Mouse (Mus musculus) hindlimb bud, embryonic 11.5 days (tissue): ENCODE results near the gene Ankrd36.
"Not testable (repeated sequence)": the region's sequence is repeated elsewhere in the genome, so short reads cannot be mapped to it uniquely, and the experiment has no call there.

Source experiments
- DNase-seq: peaks from one replicate; pipeline ENCODE4 v3.0.0-alpha.2; 2012; ENCODE audit warnings: low read depth, low spot score; ENCODE audit errors: extremely low spot score

Ankrd36 gene

DNA sequence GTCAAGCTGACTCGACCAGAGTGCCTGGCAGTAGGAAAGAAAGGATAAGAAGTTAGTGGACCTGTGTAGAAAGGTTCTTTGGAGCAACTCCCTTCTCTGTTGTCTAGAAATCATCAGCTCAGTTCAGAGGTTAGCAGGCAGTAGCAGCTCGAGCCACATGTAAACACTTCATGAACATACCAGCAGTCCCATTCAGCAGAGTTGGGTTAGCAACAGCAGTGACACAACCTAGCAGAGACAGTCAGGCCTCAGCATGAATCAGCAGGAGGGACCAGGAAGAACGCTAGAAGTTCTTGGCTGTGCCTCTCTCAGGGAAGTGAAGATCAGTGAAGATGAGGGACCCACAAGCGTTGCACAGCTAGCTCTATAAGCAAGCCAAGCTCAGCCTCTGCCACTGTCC lies 24.0 kb upstream of the Ankrd36 start:
- DNase-seq = no peak

DNA sequence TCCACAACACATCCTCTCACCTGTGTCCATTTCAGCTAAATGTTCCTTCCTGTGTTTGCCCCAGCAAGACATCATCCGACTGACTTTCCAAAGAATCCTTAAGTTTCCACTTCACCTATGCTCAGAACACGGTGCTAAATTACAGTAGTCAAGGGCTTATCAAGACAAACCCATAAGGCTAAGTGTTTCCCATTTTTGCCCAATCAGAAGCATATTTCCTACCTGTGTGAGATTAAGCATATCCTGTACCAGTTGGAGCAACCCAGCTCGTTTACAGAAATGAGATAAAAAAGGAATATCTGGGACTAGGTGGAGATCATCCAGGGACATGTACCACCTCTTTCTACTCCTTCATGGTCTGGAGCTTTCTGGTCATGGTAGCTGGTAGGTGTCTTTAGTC lies 22.8 kb upstream of the Ankrd36 start:
- no peak for DNase-seq

DNA sequence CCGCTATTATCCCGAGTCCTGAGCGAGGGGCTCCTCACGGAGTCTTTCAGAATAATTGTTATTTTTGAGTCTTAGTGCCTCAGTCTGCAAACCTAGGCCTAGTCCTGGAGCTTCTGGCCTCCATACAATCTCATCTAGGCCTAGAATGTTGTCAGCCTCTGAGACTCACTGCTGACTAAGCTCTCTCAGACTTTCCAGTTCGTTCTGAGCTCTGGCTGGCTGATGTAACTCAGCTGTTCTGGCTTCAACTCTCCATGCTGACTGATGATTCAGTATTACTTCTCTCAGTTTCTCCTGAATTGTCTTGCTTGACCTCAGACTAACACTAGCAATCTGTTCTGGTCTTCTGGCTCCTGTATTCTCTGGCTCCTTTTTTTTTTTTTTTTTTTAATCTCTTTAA lies 18.1 kb upstream of the Ankrd36 start:
- no peak for DNase-seq

DNA sequence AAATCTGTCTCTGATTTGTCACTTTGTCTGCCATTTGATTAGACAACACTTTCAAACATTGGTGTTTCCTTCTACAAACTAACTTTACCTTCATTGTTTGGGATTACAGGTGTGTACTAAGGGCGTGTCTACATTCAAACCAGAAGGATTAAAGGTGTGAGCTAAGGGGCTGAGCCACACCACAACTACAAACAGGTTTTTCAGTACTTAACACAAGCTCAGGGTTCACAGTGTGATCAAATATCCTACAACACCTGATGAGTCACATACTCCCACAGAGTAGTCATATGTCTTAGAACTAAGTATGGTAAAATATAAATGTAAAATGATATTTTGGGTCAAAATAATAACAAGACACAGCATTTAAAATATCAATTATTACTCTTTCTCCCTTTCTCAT lies 17.6 kb upstream of the Ankrd36 start:
- no peak for DNase-seq

DNA sequence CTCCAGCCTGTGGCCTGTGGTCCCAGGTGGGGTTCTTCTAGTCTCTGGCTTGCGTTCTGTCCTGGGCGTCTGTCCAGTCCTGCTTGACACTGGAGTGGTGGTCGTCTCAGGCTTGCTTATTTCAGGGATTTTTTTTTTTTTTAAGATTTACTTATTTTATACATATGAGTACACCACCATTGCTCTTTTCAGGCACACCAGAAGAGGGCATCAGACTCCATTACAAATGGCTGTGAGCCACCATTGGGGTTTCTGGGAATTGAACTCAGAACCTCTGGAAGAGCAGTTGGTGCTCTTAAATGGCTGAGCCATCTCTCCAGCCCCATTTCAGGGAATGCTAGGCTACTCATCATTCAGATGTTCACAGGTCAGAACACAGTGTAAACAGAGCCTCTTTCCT lies 9.2 kb upstream of the Ankrd36 start:
- DNase-seq = no peak

DNA sequence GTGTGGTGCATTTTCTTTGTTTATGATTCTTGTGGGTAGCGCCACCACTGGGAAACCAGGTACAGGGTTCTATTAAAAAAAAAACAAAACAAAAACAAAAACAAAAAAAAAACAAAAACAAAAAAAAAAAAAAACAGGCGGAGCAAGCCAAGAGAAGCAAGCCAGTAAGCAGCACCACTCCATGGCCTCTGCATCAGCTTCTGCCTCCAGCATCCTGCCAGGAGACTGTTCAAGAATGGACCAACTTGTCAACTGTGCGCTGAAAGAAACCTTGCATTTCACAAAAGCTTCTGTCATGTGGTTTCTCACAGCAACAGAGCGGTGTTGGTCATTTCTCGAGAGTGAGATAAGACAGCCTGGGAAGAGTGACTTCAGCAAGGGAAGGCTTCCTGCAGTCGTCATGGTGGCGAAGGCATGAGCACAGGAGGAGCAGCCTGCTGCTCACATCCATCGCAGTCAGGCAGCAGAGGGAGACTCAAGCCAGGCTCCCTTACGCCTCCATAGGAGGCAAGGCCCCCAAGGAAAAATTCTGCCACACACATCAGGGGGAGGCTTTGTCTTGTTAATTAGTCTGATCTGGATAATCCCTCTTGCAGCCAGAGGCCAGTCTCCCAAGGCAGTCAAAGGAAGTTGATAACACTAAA lies 6.7 kb upstream of the Ankrd36 start:
- no peak for DNase-seq

DNA sequence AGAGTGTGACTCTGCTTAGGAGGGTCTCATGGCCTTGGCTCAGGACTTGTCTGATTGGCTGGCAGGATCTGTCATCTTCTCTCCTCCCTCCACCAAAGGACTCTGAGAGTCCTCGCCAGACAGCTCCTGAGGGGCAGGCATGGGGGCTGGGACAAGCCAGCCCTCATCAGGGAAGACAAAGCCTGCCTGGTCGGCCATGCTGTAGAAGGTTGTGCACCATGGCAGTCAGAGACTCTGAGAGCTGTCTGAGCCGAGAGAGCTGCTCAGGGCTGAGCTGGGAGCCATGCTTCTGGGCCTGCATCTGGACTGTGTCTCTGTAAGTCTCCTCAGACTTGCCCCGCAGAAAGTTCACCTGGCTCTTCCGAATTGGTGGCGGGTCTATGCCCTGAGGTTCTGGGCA lies 5.6 kb upstream of the Ankrd36 start:
- no peak for DNase-seq

DNA sequence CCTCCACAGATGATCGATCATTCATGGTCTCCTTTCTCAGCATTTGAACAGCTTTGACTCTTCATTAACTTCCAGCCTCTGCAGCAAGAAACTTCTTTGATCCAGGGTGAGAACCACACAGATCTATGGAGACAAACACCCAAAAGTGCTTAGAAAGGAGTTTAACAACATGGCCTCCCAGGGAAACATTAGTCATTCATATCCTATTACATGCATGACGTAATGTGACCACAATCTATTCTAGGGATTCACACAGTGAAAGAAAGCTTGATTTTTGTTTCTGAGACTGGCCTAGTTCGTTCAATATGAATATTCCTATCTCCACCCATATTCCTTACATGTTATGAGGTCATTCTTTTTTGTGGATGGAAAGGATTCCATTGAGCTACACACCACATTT lies 3.9 kb upstream of the Ankrd36 start:
- no peak for DNase-seq

DNA sequence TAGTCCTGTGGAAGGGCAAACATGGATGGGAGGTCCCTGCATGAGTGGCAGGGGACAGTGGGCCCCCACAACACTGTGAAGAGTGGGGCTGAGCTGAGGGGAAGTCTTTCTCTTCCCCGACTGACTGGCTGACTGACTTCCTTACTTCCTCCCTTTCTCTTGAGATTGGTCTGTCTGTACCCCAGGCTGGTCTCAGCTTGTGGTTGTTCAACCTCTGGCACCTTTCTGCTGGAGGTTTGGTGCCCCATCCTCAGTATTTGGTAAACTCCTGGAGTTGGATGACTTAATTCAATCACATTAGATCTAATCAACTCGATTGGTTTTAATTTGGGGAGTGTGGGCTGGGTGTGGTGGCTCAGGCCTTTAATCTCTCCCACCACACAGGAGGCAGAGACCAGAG lies 3.0 kb upstream of the Ankrd36 start:
- DNase-seq = no peak

DNA sequence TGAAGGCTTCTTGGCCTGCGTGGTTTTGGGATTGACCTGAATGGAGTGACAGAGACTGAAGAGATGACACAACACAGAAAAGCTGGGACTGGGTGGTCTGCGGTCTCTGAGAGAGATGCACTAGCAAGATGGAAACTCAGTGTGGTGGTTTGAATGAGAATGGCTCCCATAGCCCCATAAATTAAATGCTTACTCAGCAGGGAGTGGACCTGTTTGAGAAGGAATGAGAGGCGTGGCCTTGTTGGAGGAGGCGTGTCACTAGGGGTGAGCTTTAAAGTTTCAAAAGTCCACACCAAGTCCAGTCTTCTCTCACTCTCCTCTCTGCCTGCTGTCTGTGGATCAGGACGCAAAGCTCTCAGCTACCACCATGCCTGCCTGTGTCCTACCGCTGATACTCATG lies 1.8 kb upstream of the Ankrd36 start:
- DNase-seq = no peak

DNA sequence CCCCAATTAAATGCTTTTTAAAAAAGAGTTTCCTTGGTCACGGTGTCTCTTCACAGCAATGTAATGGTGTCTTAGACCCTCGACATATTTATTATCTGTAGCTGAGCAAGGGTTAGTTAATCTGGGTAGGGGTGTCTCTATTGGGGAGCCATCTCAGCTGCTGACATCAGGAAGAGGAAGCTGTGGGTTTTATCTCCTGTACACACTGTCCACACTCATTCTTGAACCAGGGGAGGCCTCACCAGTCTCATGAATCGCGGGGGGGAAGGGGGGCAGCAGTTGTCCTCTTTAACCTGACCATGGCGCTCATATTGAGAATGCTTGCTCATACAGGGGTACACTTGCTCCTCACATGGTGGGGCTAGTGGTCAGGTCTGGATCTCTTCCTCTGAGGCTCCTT lies 1.4 kb upstream of the Ankrd36 start:
- no peak for DNase-seq

DNA sequence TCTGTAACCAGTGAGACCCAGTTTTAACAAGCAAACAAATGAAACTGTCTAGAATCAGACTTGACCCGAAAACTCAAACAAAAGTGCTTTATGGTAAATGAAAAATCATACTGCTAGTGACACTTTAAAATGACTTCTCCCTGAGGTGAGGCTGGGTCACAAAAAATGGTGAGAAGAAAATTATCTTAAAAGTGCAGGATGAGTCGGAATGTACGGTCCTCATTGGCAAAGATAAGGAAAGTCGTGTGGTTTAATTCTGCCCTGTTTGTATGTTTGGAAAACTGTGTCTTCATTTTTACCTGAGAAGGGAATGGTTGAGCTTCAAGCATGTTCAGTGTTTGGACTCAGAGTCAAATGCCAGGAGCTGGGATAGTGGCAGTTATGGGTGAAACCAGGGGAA lies 2.4 kb downstream of the Ankrd36 start:
- no peak for DNase-seq

DNA sequence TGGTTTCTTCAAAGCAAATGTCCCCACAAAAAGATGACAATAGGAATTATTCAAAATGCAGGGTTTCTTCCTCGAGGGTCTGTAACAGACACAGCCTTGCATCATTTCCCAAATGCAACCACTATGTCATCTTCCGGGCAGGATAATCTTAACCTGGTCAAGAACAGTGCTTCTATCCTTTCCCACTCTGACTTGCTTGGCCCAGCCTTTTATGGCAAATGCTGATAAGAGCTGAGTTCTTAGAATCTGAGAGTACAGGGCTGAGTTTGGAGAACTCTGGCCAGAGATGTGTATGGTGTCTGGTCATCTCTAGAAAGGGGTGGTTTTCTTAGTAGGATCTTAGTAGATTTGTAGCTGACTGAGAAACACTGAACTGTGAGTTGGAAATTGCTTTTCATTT lies 4.3 kb downstream of the Ankrd36 start:
- no peak for DNase-seq

DNA sequence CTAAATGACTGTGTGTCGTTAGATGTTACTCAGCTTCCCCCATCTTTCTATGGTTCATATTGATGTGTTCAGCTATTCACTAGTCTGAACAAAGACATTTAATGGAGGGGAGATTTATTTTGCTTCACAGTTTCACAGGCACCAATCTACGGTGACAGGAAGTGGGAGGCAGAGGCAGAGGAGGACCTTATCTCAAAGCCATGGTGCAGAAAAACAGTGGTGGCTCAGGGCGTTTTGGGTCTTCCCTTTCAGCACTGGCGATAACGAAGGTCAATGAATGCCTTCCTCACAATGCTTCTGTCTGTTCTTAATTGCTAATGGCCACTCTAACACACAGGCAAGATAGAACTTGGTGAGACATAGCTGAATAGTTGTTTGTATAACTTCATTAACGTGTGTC lies 5.6 kb downstream of the Ankrd36 start:
- DNase-seq = no peak

DNA sequence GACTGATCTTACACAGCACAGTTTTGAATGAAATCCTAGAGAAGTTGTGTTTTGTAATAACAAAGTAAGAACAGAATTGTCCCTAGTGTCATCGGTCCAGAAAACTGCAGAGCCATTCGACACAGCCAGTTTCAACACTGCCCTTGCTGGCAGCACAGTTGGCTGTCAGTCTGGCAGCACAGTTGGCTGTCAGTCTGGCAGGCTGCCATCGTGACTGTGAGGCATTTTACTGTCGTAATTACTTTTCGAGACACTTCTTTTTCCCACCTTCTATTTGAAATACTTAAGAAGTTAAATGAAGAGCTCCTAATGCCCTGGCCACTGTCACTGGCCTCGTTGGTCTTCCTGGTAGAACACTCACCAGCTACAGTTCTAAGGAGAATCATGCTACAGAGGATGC lies 22.9 kb downstream of the Ankrd36 start:
- DNase-seq = no peak

DNA sequence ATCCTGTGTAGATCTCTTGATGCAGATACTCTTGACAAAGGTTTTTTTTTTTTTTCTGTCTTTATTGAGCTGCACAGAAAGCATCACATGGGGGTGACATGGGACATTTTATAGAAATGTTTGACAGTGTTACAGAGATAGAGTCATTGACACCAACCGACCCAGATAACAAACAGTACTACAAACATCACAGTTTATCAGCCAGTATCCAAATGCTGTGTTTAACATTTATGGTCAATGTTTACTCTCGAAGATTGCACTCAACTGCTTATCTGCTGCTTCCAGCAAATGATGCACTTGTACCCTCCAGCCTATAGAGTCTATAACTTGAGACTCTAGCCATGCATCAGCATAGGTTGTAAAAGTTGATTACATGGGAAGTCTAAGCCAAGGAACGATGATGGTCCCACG lies 25.9 kb downstream of the Ankrd36 start:
- DNase-seq = no peak

DNA sequence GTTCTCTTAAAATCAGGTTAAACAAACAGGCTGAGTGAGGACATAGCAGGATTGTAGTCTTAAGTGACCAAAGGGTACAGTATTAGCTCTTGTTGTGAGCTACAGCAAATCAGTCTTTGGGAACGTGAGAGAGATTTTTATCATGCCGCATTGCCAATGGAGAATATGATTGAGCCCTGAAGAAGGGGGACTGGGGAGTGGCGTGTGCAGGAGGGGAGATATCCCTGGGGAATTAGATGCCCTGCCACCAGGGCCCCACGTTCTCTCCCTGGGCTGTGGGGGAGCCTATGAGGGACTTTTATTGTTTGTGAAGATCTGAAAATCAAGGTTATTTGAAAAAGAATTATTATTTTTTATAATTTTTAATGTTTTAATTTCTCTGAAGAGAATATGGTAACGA lies 26.3 kb downstream of the Ankrd36 start:
- DNase-seq = no peak

DNA sequence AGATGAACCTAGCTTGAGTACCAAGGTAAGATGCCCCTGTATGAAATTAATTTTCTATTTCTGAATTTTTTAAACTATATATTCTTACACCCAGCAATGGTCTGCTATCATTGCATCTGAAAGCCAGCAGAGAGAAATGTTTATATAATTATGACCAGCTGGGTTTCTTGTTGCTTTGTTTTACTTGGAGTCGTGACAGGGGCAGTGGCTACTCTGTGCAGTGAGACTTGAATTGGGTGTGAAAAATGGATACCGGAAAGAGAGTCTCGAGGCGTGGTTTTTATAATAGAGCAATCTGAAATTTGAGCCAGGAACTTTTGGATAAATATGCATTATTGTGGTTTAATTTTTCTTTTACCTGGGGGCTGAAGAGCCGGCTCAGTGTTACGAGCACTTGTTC lies 27.3 kb downstream of the Ankrd36 start:
- no peak for DNase-seq

DNA sequence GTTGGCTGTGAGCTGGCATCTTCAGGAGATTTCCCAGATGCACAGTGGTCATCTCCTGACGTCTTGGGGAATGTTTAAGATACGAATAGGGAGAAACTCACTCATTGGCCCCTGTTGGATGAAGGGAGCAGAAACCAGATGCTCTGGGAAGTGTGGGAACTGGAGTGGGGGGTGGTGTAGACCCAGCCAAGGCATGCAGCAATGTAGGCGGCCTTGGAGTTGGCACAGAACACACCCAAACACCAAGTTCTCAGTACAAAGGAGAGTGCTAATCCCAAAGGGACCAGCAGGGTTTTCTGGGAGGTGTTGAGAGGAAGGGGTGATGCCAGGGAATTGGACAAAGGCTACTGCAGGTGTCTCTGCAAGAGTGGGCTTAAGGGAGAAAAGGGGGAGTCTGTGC lies 35.9 kb downstream of the Ankrd36 start:
- DNase-seq = no peak

DNA sequence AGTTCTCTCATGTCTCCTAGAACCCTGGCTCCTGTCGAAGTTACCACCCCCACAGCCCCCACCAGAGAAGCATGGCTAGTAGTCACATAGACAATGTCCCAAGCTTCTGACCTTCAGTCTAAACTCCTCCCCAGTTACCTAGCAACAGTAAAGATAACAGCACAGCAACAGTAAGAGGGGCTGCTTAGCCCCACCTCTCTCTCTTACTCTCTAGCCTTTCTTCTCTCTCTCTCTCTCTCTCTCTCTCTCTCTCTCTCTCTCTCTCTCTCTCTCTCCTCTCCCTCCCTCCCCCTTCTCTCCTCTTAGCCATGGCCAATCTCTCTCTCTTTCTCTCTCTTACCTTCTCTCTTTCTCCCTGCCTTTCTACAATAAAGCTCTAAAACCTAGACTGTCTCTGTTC lies 42.4 kb downstream of the Ankrd36 start:
- not testable (repeated sequence) for DNase-seq

DNA sequence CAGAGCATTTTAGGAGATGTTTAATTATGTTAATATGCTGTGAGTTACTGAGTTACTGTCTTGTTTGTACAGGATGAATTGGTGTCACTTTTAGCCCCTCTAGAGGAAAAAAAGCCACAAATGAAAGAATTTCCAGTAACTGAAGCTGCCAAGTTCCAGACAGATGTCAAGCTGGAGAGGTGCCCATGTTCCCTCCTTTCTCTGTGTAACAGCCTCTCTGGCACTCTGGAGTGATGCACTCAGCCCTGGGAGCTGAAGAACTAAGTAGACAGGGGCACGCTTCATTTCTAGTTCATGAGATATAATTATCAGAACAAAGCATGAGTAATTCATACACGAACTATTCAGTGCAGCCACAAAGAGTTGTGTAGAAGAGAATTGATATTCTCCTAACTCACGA lies 45.0 kb downstream of the Ankrd36 start:
- DNase-seq = no peak

DNA sequence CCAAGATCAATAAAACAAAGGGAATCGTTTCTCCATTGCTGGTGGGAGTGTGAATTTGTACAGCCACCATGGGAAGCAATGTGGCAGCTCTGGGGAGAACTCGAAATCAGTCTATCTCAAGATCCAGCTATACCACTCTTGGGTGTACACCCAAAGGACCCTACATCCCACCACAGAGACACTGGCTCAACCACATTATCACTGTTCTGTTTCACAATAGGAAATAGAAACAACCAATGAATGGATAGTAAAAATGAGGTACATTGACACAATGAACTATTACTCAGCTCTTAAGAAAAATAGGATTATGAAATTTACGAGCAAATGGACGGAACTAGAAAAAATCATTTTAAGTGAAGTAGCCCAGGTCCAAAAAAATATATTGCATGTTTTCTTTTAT lies 55.6 kb downstream of the Ankrd36 start:
- no peak for DNase-seq

DNA sequence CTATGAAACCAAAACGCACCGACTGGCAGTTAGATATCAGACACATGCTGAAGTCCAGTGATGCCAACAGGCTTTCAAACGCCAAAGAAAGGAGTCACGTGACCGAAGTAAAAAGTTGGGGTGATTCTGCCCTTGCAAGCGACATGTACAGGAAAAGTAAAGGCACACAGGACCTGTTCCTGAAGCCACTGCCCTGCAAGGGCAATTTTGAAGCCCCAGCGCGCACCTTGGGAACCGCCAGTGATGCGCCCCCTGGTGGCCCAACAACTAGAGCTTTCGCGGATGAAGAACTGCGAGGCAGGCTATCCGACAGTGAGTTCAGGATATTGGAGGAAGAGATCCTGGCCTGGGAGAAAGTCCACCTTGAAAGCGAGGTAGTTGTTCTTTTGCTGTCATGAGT lies 59.5 kb downstream of the Ankrd36 start:
- DNase-seq = peak; percentile 20

DNA sequence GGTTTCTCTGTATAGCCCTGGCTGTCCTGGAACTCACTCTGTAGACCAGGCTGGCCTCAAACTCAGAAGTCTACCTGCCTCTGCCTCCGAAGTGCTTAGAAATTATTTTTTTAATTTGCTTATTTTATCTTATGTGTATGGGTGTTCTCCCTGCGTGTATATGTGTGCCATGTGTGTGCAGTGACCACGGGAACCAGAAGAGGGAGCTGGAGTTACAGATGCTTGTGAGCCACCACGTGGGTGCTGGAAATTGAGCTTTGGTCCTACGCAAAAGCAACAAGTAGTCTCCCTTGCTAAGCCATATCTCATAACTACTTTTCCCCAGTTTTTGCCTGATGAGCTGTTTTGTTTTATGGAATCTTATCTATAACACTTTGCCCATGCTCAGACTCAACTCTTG lies 73.6 kb downstream of the Ankrd36 start:
- DNase-seq = no peak
